Mouse (Mus musculus): ENCODE data around the gene Ptprz1. TPM values are rescaled to one million over a fixed set of nuclear protein-coding genes. Genes with fewer than 3 reads are reported as not detected.

Ptprz1 gene
- polyA plus RNA-seq, 1 experiment: 0.13 TPM

GRCm38 (mm10) chr6:22901983-22902382 lies 26.7 kb downstream of the Ptprz1 start:
- 68% methylated on average over 3 of the region's 3 CpGs for WGBS
- Histone ChIP-seq H3K4me3 (ENCODE audit: low read depth, low read length) (no peak overlapping the region), H3K4me1 (ENCODE audit: control insufficient read depth, insufficient read depth, insufficient read length, low read length) (no peaks in the 10 kb centered on the region), H3K27me3 (ENCODE audit: control insufficient read depth, insufficient read depth, low read length) (no peaks in the 10 kb centered on the region), H3K36me3 (ENCODE audit: control insufficient read depth, insufficient read depth, low read length) (no peaks in the 10 kb centered on the region), H3K27ac (ENCODE audit: insufficient read depth, low read depth, low read length) (no peak overlapping the region)
- TF ChIP-seq CTCF (IDR thresholded peaks at IDR 0.05; ENCODE audit: extremely low read depth, insufficient read length, insufficient replicate concordance, low read depth, low read length): no peak

DNA sequence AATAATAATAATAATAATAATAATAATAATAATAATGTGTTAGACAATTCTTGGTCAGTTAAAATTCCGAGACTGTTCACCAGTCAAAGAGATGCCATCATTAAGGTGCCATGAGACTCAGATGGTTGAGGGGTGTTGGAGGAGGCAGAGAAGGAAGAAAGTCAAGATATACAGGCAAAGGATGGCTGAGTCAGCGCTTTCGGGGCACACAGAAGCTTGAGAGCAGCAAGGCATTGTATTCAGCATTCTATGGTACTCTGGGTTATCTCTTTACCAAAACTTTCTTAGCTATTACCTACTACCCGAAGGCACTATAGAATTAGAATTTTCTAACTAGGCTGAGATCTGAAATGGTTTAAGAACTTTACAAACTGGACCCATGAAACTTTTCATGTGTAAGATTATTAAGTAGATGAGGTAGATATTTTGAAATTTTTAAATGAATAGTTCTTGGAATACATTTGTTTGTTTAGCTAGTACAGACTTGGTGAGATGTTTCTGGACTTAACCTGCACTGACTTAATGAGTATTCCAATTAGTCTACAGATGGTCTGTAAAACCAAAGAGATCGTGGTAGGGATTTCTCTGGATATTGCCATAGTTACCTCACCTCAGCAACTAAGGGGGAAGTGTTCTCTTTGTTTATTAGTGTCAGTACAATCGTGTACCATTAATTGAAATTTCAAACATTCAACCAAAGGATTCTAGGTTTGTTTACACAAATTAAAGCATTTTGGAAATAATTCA lies 33.4 kb downstream of the Ptprz1 start:
- TF ChIP-seq CTCF (IDR thresholded peaks at IDR 0.05; ENCODE audit: extremely low read depth, insufficient read length, insufficient replicate concordance, low read depth, low read length) (no peak), POLR2A (IDR thresholded peaks at IDR 0.05; ENCODE audit: low read depth, low read length) (no peak)
- 76% methylated on average over 6 of the region's 6 CpGs for WGBS
- H3K4me1 ChIP-seq (ENCODE audit: control insufficient read depth, insufficient read depth, insufficient read length, low read length): no peaks in the 10 kb centered on the region
- no peak overlapping the region for H3K4me3 ChIP-seq (ENCODE audit: low read depth, low read length)
- no peak overlapping the region for H3K27ac ChIP-seq (ENCODE audit: insufficient read depth, low read depth, low read length)
- no peaks in the 10 kb centered on the region for H3K27me3 ChIP-seq (ENCODE audit: control insufficient read depth, insufficient read depth, low read length)
- H3K36me3 ChIP-seq (ENCODE audit: control insufficient read depth, insufficient read depth, low read length): no peaks in the 10 kb centered on the region

DNA sequence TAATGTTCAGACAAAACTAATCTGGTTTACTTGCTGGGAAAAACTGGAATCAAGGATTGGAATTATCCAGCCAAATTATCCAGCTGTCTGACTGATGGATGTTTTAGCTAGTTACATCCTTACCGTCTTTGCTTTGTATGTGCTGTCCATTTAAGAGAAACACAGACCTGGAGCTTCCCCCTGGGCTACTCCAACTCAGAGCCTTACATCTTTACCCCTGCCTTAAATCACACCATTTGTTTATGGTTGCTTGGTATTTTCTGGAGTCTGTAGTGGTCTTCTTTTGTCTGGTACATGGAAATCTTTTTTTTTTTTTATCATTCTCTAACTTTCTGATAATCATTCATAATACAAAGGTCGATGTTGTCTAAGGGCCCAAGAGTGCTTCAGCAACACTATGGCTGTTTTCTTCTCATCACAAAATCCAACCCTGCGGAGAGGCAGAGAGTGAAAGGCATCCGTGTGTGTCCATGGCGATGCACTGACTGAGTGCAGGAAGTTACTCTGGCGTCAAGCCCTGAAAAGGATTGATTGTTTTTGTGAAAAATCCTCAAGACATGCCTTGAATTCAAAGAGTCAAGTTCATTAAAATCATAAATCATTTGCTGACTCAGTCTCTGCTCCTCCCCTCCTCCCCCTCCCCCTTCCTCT lies 34.1 kb downstream of the Ptprz1 start:
- Histone ChIP-seq H3K27ac (ENCODE audit: insufficient read depth, low read depth, low read length) (no peak overlapping the region), H3K4me1 (ENCODE audit: control insufficient read depth, insufficient read depth, insufficient read length, low read length) (no peaks in the 10 kb centered on the region), H3K27me3 (ENCODE audit: control insufficient read depth, insufficient read depth, low read length) (no peaks in the 10 kb centered on the region), H3K36me3 (ENCODE audit: control insufficient read depth, insufficient read depth, low read length) (no peaks in the 10 kb centered on the region), H3K4me3 (ENCODE audit: low read depth, low read length) (no peak overlapping the region)
- TF ChIP-seq CTCF (IDR thresholded peaks at IDR 0.05; ENCODE audit: extremely low read depth, insufficient read length, insufficient replicate concordance, low read depth, low read length): no peak
- no peak for TF ChIP-seq POLR2A (IDR thresholded peaks at IDR 0.05; ENCODE audit: low read depth, low read length)
- WGBS: 58% methylated on average over 6 of the region's 6 CpGs

- no peak overlapping the region for H3K27ac ChIP-seq (ENCODE audit: insufficient read depth, low read depth, low read length)
- H3K4me1 ChIP-seq (ENCODE audit: control insufficient read depth, insufficient read depth, insufficient read length, low read length): no peaks in the 10 kb centered on the region
- 48% methylated on average over 4 of the region's 4 CpGs for WGBS
These were observed 34.6 kb downstream of the Ptprz1 start for GRCm38 (mm10) chr6:22909908-22910260.

GRCm38 (mm10) chr6:22922880-22923279 lies 47.6 kb downstream of the Ptprz1 start:
- no peaks in the 10 kb centered on the region for H3K36me3 ChIP-seq (ENCODE audit: control insufficient read depth, insufficient read depth, low read length)
- no peaks in the 10 kb centered on the region for H3K4me1 ChIP-seq (ENCODE audit: control insufficient read depth, insufficient read depth, insufficient read length, low read length)
- TF ChIP-seq POLR2A (IDR thresholded peaks at IDR 0.05; ENCODE audit: low read depth, low read length): no peak
- no peak for TF ChIP-seq CTCF (IDR thresholded peaks at IDR 0.05; ENCODE audit: extremely low read depth, insufficient read length, insufficient replicate concordance, low read depth, low read length)
- WGBS: 13% methylated on average over 1 of the region's 1 CpGs
- no peak overlapping the region for H3K27ac ChIP-seq (ENCODE audit: insufficient read depth, low read depth, low read length)
- no peaks in the 10 kb centered on the region for H3K27me3 ChIP-seq (ENCODE audit: control insufficient read depth, insufficient read depth, low read length)
- H3K4me3 ChIP-seq (ENCODE audit: low read depth, low read length): no peak overlapping the region

More at GRCm38 (mm10) chr6:22909908-22910260, 34.6 kb downstream of the Ptprz1 start:
- Histone ChIP-seq H3K4me3 (ENCODE audit: low read depth, low read length) (no peak overlapping the region), H3K36me3 (ENCODE audit: control insufficient read depth, insufficient read depth, low read length) (no peaks in the 10 kb centered on the region), H3K27me3 (ENCODE audit: control insufficient read depth, insufficient read depth, low read length) (no peaks in the 10 kb centered on the region)
- TF ChIP-seq POLR2A (IDR thresholded peaks at IDR 0.05; ENCODE audit: low read depth, low read length) (no peak), CTCF (IDR thresholded peaks at IDR 0.05; ENCODE audit: extremely low read depth, insufficient read length, insufficient replicate concordance, low read depth, low read length) (no peak)

- H3K27ac ChIP-seq (ENCODE audit: insufficient read depth, low read depth, low read length): no peak overlapping the region
- H3K27me3 ChIP-seq (ENCODE audit: control insufficient read depth, insufficient read depth, low read length): no peaks in the 10 kb centered on the region
- H3K4me1 ChIP-seq (ENCODE audit: control insufficient read depth, insufficient read depth, insufficient read length, low read length): no peaks in the 10 kb centered on the region
- no peak for TF ChIP-seq CTCF (IDR thresholded peaks at IDR 0.05; ENCODE audit: extremely low read depth, insufficient read length, insufficient replicate concordance, low read depth, low read length)
- TF ChIP-seq POLR2A (IDR thresholded peaks at IDR 0.05; ENCODE audit: low read depth, low read length): no peak
- WGBS: 84% methylated on average over 2 of the region's 2 CpGs
- no peak overlapping the region for H3K4me3 ChIP-seq (ENCODE audit: low read depth, low read length)
- H3K36me3 ChIP-seq (ENCODE audit: control insufficient read depth, insufficient read depth, low read length): no peaks in the 10 kb centered on the region
These were observed 57.5 kb downstream of the Ptprz1 start for GRCm38 (mm10) chr6:22932768-22933265.

- no peak overlapping the region for H3K27ac ChIP-seq (ENCODE audit: insufficient read depth, low read depth, low read length)
- 76% methylated on average over 4 of the region's 4 CpGs for WGBS
These were observed 61.8 kb downstream of the Ptprz1 start for GRCm38 (mm10) chr6:22937126-22937525.

More at GRCm38 (mm10) chr6:22937126-22937525, 61.8 kb downstream of the Ptprz1 start:
- no peaks in the 10 kb centered on the region for H3K4me1 ChIP-seq (ENCODE audit: control insufficient read depth, insufficient read depth, insufficient read length, low read length)
- no peak for TF ChIP-seq POLR2A (IDR thresholded peaks at IDR 0.05; ENCODE audit: low read depth, low read length)
- TF ChIP-seq CTCF (IDR thresholded peaks at IDR 0.05; ENCODE audit: extremely low read depth, insufficient read length, insufficient replicate concordance, low read depth, low read length): no peak
- H3K36me3 ChIP-seq (ENCODE audit: control insufficient read depth, insufficient read depth, low read length): no peaks in the 10 kb centered on the region
- no peaks in the 10 kb centered on the region for H3K27me3 ChIP-seq (ENCODE audit: control insufficient read depth, insufficient read depth, low read length)
- H3K4me3 ChIP-seq (ENCODE audit: low read depth, low read length): no peak overlapping the region

Data from small intestine, adult 2 months (tissue).